Mouse (Mus musculus) ES-CJ7 (cell line): ENCODE measurements around the gene Nxpe4.

Experiments
- DNase-seq: peaks from one replicate; pipeline ENCODE4 v3.0.0; 2011; ENCODE audit warnings: low read depth, low spot score

Gene Nxpe4

GRCm38 (mm10) chr9:48161505-48162192 lies at the start of gene Nxpe4:
Nxpe4 (plus strand) TSS chr9:48162023.
- peak; percentile 91 for DNase-seq

- no peak for DNase-seq
Measured at GRCm38 (mm10) chr9:48126815-48127214, 35.0 kb upstream of the Nxpe4 start.

- peak; percentile 50 for DNase-seq
Measured at GRCm38 (mm10) chr9:48137507-48137906, 24.3 kb upstream of the Nxpe4 start.

- no peak for DNase-seq
Measured at GRCm38 (mm10) chr9:48140485-48141411, 21.1 kb upstream of the Nxpe4 start.

- no peak for DNase-seq
Measured at GRCm38 (mm10) chr9:48142646-48143045, 19.2 kb upstream of the Nxpe4 start.

GRCm38 (mm10) chr9:48146761-48147160 lies 15.1 kb upstream of the Nxpe4 start:
- no peak for DNase-seq

GRCm38 (mm10) chr9:48166531-48166930 lies 4.7 kb downstream of the Nxpe4 start:
- peak; percentile 48 for DNase-seq

GRCm38 (mm10) chr9:48176764-48177163 lies 14.9 kb downstream of the Nxpe4 start:
- DNase-seq: peak; percentile 46

- no peak for DNase-seq
Measured at GRCm38 (mm10) chr9:48181300-48181699, 19.5 kb downstream of the Nxpe4 start.

GRCm38 (mm10) chr9:48182718-48183414 lies 21.0 kb downstream of the Nxpe4 start:
- DNase-seq: no peak

GRCm38 (mm10) chr9:48184319-48184718 lies 22.5 kb downstream of the Nxpe4 start:
- DNase-seq: no peak

- DNase-seq: no peak
Measured at GRCm38 (mm10) chr9:48188854-48189253, 27.0 kb downstream of the Nxpe4 start.

- DNase-seq: peak; percentile 45
Measured at GRCm38 (mm10) chr9:48197458-48197884, 35.6 kb downstream of the Nxpe4 start.

- DNase-seq: no peak
Measured at GRCm38 (mm10) chr9:48210970-48211369, 49.1 kb downstream of the Nxpe4 start.

- no peak for DNase-seq
Measured at GRCm38 (mm10) chr9:48211912-48212311, 50.1 kb downstream of the Nxpe4 start.

- DNase-seq: no peak
Measured at GRCm38 (mm10) chr9:48214751-48215150, 52.9 kb downstream of the Nxpe4 start.

- no peak for DNase-seq
Measured at GRCm38 (mm10) chr9:48216091-48217001, 54.5 kb downstream of the Nxpe4 start.

GRCm38 (mm10) chr9:48230706-48231105 lies 68.9 kb downstream of the Nxpe4 start:
- DNase-seq: no peak

- DNase-seq: no peak
Measured at GRCm38 (mm10) chr9:48236455-48236854, 74.6 kb downstream of the Nxpe4 start.

GRCm38 (mm10) chr9:48238153-48238755 lies 76.4 kb downstream of the Nxpe4 start:
- peak; percentile 48 for DNase-seq

GRCm38 (mm10) chr9:48239461-48239860 lies 77.6 kb downstream of the Nxpe4 start:
- DNase-seq: no peak
